Mouse (Mus musculus) liver, embryonic 15.5 days (tissue): Measurements from ENCODE around the gene Cers5. TPM values are rescaled to one million over a fixed set of nuclear protein-coding genes. Genes with fewer than 3 reads are reported as not detected.

Source experiments
- ATAC-seq: fragments of 200-750 bp; cut with Nextera tagmentation; 2 replicates; pipeline ENCODE4 v1.8.0; 2017; ENCODE audit warnings: moderate number of reproducible peaks, mild to moderate bottlenecking, moderate library complexity; ENCODE audit not compliant: insufficient read depth
- H3K27ac ChIP-seq: fragments of 300-500 bp; sonication (generic); replicated peaks from 2 replicates; pipeline ENCODE4 v1.5.1; 2015; ENCODE audit warnings: mild to moderate bottlenecking, inconsistent platforms
- H3K27me3 ChIP-seq: fragments of 300-500 bp; sonication (generic); 2 replicates; pipeline ENCODE4 v1.6.1; 2015; ENCODE audit warnings: mild to moderate bottlenecking, inconsistent platforms
- H3K36me3 ChIP-seq: fragments of 300-500 bp; sonication (generic); replicated peaks from 2 replicates; pipeline ENCODE4 v1.6.1; 2015; ENCODE audit warnings: moderate library complexity, mild to moderate bottlenecking, inconsistent platforms
- H3K4me1 ChIP-seq: fragments of 300-500 bp; sonication (generic); replicated peaks from 2 replicates; pipeline ENCODE4 v1.6.1; 2015; ENCODE audit warnings: inconsistent platforms
- H3K4me2 ChIP-seq: fragments of 300-500 bp; sonication (generic); 2 replicates; pipeline ENCODE4 v1.6.1; 2015; ENCODE audit warnings: moderate library complexity, mild to moderate bottlenecking, inconsistent platforms
- H3K4me3 ChIP-seq: fragments of 300-500 bp; sonication (generic); replicated peaks from 2 replicates; pipeline ENCODE4 v1.5.1; 2015; ENCODE audit warnings: mild to moderate bottlenecking, inconsistent platforms
- H3K9ac ChIP-seq: fragments of 300-500 bp; sonication (generic); 2 replicates; pipeline ENCODE4 v1.6.1; 2015; ENCODE audit warnings: moderate library complexity, mild to moderate bottlenecking, inconsistent platforms
- H3K9me3 ChIP-seq: fragments of 300-500 bp; sonication (generic); replicated peaks from 2 replicates; pipeline ENCODE4 v1.6.1; 2016; ENCODE audit warnings: inconsistent platforms
- WGBS: fragments of 180-500 bp; shearing (Covaris S2); methylation state at CpG from one replicate; pipeline ENCODE4 v1.1.7; 2015; ENCODE audit warnings: mixed read lengths; ENCODE audit not compliant: insufficient replicate concordance; 5-methylcytosine and 5-hydroxymethylcytosine counted together
- polyA plus RNA-seq: library from polyadenylated mRNA; unstranded; fragments of >200 nt; fragmentation: Nextera tagmentation; extraction: Ambion mirVana; gene quantifications from 2 replicates; pipeline ENCODE4 v1.2.1, GENCODE M21; 2015

The Cers5 gene
- polyA plus RNA-seq, 1 experiment from 2014 or later = 9.5 TPM

- no peak overlapping the region for H3K4me3 ChIP-seq
- H3K36me3 ChIP-seq = peaks cover 5% of the 10 kb centered on the region; the same call in 1 of the 2 replicates
- no peak overlapping the region for H3K9ac ChIP-seq
- H3K4me1 ChIP-seq = peaks cover 3% of the 10 kb centered on the region; the same call in 1 of the 2 replicates
- H3K27ac ChIP-seq = no peak overlapping the region
- no peak for ATAC-seq
- 46% methylated on average over 7 of the region's 7 CpGs for WGBS
- no peaks in the 10 kb centered on the region for H3K9me3 ChIP-seq
- H3K27me3 ChIP-seq = no peaks in the 10 kb centered on the region
- H3K4me2 ChIP-seq = no peak overlapping the region
These were observed 33.5 kb upstream of the Cers5 start for GRCm38 (mm10) chr15:99806171-99806570.

- Histone ChIP-seq H3K9me3 (no peaks in the 10 kb centered on the region), H3K4me1 (peaks cover 3% of the 10 kb centered on the region; the same call in 1 of the 2 replicates), H3K9ac (no peak overlapping the region), H3K4me3 (no peak overlapping the region), H3K27me3 (no peaks in the 10 kb centered on the region), H3K27ac (no peak overlapping the region), H3K36me3 (peaks cover 5% of the 10 kb centered on the region; the same call in 1 of the 2 replicates), H3K4me2 (no peak overlapping the region)
- ATAC-seq = no peak
- 77% methylated on average over 4 of the region's 4 CpGs for WGBS
These were observed 33.0 kb upstream of the Cers5 start for GRCm38 (mm10) chr15:99805673-99806072.

- Histone ChIP-seq H3K9ac (no peak overlapping the region), H3K9me3 (no peaks in the 10 kb centered on the region), H3K27me3 (no peaks in the 10 kb centered on the region), H3K27ac (no peak overlapping the region), H3K4me3 (no peak overlapping the region), H3K4me2 (no peak overlapping the region), H3K36me3 (peaks cover 10% of the 10 kb centered on the region; the same call in 1 of the 2 replicates), H3K4me1 (peaks cover 3% of the 10 kb centered on the region; the same call in 1 of the 2 replicates)
- no peak for ATAC-seq
- 7% methylated on average over 6 of the region's 6 CpGs for WGBS
These were observed 30.5 kb upstream of the Cers5 start for GRCm38 (mm10) chr15:99803186-99803644.

GRCm38 (mm10) chr15:99801885-99802572 lies 29.3 kb upstream of the Cers5 start:
- no peaks in the 10 kb centered on the region for H3K9me3 ChIP-seq
- WGBS = 59% methylated on average over 24 of the region's 24 CpGs
- H3K27ac ChIP-seq = no peak overlapping the region
- ATAC-seq = no peak
- H3K36me3 ChIP-seq = peaks cover 11% of the 10 kb centered on the region; the same call in 1 of the 2 replicates
- H3K4me3 ChIP-seq = no peak overlapping the region
- no peak overlapping the region for H3K9ac ChIP-seq
- H3K4me1 ChIP-seq = peaks cover 3% of the 10 kb centered on the region; the same call in 1 of the 2 replicates
- no peak overlapping the region for H3K4me2 ChIP-seq
- H3K27me3 ChIP-seq = no peaks in the 10 kb centered on the region

GRCm38 (mm10) chr15:99799706-99800105 lies 27.0 kb upstream of the Cers5 start:
- no peak for ATAC-seq
- Histone ChIP-seq H3K4me1 (peaks cover 3% of the 10 kb centered on the region; the same call in 1 of the 2 replicates), H3K9ac (no peak overlapping the region), H3K27me3 (no peaks in the 10 kb centered on the region), H3K27ac (no peak overlapping the region), H3K4me3 (no peak overlapping the region), H3K9me3 (no peaks in the 10 kb centered on the region), H3K4me2 (no peak overlapping the region), H3K36me3 (peaks cover 10% of the 10 kb centered on the region)
- 61% methylated on average over 6 of the region's 6 CpGs for WGBS

GRCm38 (mm10) chr15:99797898-99798297 lies 25.2 kb upstream of the Cers5 start:
- WGBS = 73% methylated on average over 5 of the region's 5 CpGs
- no peak overlapping the region for H3K4me3 ChIP-seq
- H3K36me3 ChIP-seq = peaks cover 22% of the 10 kb centered on the region
- no peak overlapping the region for H3K27ac ChIP-seq
- H3K27me3 ChIP-seq = no peaks in the 10 kb centered on the region
- H3K4me1 ChIP-seq = no peaks in the 10 kb centered on the region
- H3K9me3 ChIP-seq = no peaks in the 10 kb centered on the region
- H3K9ac ChIP-seq = no peak overlapping the region
- no peak for ATAC-seq
- H3K4me2 ChIP-seq = no peak overlapping the region

GRCm38 (mm10) chr15:99796735-99797134 lies 24.1 kb upstream of the Cers5 start:
- H3K4me2 ChIP-seq = no peak overlapping the region
- 69% methylated on average over 9 of the region's 9 CpGs for WGBS
- no peak overlapping the region for H3K27ac ChIP-seq
- H3K4me3 ChIP-seq = no peak overlapping the region
- H3K4me1 ChIP-seq = no peaks in the 10 kb centered on the region; the same call in 1 of the 2 replicates
- H3K27me3 ChIP-seq = no peaks in the 10 kb centered on the region
- peaks cover 31% of the 10 kb centered on the region for H3K36me3 ChIP-seq
- ATAC-seq = no peak
- H3K9ac ChIP-seq = no peak overlapping the region
- H3K9me3 ChIP-seq = no peaks in the 10 kb centered on the region

- Histone ChIP-seq H3K4me1 (no peaks in the 10 kb centered on the region; the same call in 1 of the 2 replicates), H3K9me3 (no peaks in the 10 kb centered on the region), H3K4me3 (no peak overlapping the region), H3K4me2 (no peak overlapping the region), H3K9ac (no peak overlapping the region), H3K27ac (no peak overlapping the region), H3K27me3 (no peaks in the 10 kb centered on the region), H3K36me3 (peaks cover 31% of the 10 kb centered on the region)
- ATAC-seq = no peak
- WGBS = 68% methylated on average over 3 of the region's 3 CpGs
These were observed 23.4 kb upstream of the Cers5 start for GRCm38 (mm10) chr15:99796066-99796465.

- no peak overlapping the region for H3K4me2 ChIP-seq
- no peak overlapping the region for H3K4me3 ChIP-seq
- H3K27ac ChIP-seq = no peak overlapping the region
- H3K36me3 ChIP-seq = peaks cover 25% of the 10 kb centered on the region
- ATAC-seq = no peak
- no peaks in the 10 kb centered on the region for H3K9me3 ChIP-seq
- WGBS = 63% methylated on average over 16 of the region's 16 CpGs
- no peak overlapping the region for H3K9ac ChIP-seq
- H3K4me1 ChIP-seq = no peaks in the 10 kb centered on the region; the same call in 1 of the 2 replicates
- no peaks in the 10 kb centered on the region for H3K27me3 ChIP-seq
These were observed 19.6 kb upstream of the Cers5 start for GRCm38 (mm10) chr15:99792221-99792815.

- H3K27ac ChIP-seq = no peak overlapping the region
- 82% methylated on average over 3 of the region's 3 CpGs for WGBS
- no peaks in the 10 kb centered on the region; the same call in 1 of the 2 replicates for H3K4me1 ChIP-seq
- no peak overlapping the region for H3K4me3 ChIP-seq
- H3K9me3 ChIP-seq = no peaks in the 10 kb centered on the region
- H3K9ac ChIP-seq = no peak overlapping the region
- H3K36me3 ChIP-seq = peaks cover 21% of the 10 kb centered on the region
- H3K27me3 ChIP-seq = no peaks in the 10 kb centered on the region
- no peak overlapping the region for H3K4me2 ChIP-seq
- ATAC-seq = no peak
These were observed 18.3 kb upstream of the Cers5 start for GRCm38 (mm10) chr15:99791003-99791402.

GRCm38 (mm10) chr15:99790464-99790863 lies 17.8 kb upstream of the Cers5 start:
- WGBS = 71% methylated on average over 6 of the region's 6 CpGs
- H3K4me1 ChIP-seq = no peaks in the 10 kb centered on the region; the same call in 1 of the 2 replicates
- no peak overlapping the region for H3K9ac ChIP-seq
- H3K9me3 ChIP-seq = no peaks in the 10 kb centered on the region
- H3K27me3 ChIP-seq = no peaks in the 10 kb centered on the region
- H3K36me3 ChIP-seq = peaks cover 21% of the 10 kb centered on the region
- ATAC-seq = no peak
- H3K27ac ChIP-seq = no peak overlapping the region
- H3K4me3 ChIP-seq = no peak overlapping the region
- no peak overlapping the region for H3K4me2 ChIP-seq
